Mouse (Mus musculus): ENCODE results near the gene Kif5c.
A peak's percentile ranks its signal among the peaks of the same experiment; 100 is the strongest.

Gene Kif5c

DNA sequence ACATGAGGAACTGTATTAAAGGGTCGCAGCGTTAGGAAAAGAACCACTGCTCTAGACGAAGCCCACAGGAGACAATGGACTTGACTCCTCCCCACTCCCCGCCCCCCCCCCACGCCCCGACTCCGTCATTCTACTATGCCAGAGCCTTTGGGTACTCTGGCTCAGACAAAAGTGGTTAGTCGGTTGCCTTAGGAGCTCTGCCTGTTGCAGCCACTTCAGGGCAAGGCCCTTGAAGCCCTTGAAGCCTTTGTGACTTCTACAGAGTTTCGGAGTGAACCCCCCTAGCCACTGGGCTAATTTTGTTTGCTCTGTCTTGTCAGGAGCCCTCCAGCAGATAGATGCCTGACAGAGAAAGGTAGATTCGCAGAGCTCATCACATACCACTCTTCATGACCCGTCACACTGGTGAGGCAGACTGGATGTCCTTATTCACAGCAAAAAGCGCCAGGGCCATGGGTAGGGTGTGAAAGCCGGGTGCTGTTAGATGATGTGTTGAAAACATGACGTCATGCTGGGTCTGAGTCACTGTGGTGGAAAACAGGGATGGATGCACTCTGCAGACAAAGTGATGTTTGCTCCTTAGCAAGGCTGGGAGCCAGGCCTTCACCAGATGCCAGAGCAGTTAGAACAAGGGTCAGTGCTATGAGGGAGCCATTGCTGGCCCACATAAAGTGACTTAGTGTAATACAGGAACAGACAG is 178.5 kb downstream of the Kif5c start:
- no peak for DNase-seq

DNA sequence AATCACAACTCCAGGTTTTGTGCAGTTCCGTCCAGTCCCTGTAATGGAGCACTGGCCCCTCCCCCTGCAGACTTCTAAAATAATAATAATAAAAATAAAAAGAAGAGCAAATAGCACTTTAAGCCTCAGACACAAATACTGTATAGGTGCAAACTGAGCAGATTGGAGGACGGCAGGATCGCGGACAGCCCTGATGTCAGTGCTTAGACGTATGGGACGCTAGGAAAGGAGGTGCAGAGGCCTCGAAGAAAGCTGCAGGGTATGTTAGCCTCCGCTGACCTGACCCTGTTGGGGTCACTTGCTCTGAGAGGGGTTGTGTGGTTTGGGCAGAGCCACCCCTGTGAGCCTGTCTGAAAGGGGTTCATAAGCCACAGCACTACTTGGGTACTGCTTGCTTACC is 185.3 kb downstream of the Kif5c start:
- DNase-seq: no peak

DNA sequence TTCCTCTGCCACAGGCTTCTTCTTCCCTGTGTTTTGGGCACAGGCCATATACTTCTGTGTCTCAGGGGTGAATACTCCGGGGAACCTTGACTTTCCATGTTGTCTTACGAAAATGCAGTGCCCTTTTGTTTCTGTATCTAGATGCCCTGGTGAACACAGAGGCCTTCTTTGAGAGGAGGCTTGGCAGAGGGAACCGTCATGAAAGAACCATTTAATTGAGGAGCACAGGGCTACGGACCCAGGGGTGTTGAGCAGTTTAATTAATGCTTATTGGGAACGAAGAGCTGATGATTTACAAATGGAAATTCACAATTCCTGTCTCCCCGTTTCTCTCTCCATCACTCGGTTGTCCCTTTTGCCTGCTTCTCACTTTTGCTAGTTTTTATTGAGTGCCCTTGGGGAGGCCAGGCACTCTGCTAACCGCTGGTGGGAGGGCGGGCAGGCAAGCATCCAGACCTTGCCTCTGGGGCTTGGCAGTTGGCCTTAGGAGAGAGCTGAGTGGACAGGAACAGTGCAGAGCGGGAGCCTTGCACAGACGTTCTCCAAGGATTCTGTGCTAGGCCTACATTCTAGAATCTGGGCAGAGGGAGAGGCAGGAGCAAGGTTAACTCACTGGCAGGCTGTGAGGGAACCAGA is 186.8 kb downstream of the Kif5c start:
- no peak for DNase-seq

DNA sequence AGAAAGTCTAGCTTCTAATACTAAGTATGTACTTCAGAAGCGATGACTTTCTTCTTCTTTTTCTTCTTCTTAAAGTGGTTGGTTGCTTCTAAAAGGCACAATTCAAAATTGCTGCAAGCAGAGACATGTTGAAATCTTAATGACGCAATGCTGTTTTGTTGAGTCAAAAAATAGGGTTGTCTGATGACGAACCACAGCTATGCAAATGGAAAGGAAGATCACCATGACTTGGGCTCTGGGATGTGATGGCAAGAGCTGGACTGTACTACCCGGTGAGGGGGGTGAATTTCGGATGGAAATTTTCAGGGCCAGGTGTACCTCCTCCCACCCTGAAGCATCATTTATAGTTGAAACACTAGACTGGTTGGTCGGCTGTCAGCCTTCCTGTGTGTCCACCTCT is 190.4 kb downstream of the Kif5c start:
- no peak for DNase-seq

DNA sequence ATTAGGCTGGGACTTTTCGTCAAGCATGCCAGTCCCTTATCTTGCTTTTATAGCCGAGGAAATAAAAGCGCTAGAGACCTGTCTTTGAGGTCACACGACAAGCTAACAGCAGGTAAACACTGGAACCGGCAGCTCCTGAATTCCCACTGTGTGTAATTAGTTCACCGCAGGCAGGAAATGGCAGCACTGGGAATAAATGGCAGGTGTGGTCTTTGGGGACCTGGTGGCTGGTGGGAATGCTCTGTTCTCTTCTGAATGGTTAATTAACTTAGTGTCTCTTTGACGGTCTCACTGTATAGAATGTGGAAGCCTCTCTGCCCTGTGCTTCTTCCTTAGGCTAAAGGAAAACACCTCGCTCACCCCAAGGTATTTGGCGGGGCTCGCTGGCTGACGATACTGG is 192.3 kb downstream of the Kif5c start:
- DNase-seq: no peak

DNA sequence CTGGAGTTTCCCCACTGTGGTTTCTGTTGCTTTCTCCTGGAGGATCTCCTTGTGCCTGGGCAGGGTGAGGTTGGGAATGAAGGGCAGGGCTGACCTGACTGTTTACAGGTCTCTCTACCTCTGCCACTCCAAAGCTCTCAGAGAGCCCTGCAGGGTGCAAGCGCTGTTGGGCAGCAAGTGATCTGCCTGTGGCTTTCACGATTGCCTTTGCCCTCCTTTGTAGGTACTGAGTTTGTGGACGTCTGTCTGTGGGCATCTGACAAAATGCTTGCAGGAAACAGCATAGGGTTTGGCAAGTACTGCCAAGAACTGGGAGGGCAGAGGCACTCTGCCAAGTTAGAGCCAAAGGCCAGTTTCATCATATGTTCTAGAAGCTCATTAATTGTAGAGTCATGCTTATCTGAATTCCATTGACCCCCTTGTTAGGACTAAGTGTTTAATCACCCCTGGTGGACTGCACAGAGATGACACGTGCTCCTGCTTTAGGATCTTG is 192.8 kb downstream of the Kif5c start:
- peak; percentile 63 for DNase-seq

DNA sequence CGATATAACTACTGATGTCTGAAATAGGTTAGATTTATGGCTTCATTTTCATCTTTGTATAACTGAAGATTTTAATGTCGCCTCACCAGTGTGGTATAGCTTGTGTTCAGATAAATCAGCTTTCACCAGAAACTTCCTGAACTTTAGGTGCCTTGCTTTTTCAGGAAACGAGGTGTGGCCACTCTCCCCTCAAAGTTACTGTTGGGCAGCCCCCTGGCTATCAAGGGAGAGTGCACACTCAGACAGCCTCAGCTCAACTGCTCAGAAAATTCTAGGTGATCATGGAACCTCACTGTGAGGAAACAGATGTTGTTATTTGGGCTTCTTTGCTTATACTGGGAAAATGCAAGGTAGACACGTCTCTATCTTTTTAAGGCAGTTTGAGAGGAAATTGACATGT is 194.1 kb downstream of the Kif5c start:
- DNase-seq: no peak

DNA sequence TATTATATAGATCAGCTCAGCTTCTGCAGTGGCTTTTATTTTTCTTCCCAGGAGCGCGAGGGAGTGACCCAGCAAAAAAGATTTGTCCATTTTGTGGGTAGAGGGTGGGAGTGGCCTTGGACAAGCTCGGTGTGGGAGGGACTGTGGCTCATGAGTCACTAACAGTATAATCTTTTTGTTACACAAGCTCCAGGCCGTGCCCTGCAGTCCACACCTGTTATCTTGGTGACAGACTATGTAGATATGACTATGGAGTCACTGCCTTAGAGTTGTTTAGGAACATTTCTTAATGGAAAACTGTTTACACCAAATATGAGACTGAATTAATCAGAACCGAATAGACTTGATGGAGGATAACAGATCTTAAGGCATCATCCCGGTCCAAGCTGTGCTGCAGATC is 194.9 kb downstream of the Kif5c start:
- no peak for DNase-seq

DNA sequence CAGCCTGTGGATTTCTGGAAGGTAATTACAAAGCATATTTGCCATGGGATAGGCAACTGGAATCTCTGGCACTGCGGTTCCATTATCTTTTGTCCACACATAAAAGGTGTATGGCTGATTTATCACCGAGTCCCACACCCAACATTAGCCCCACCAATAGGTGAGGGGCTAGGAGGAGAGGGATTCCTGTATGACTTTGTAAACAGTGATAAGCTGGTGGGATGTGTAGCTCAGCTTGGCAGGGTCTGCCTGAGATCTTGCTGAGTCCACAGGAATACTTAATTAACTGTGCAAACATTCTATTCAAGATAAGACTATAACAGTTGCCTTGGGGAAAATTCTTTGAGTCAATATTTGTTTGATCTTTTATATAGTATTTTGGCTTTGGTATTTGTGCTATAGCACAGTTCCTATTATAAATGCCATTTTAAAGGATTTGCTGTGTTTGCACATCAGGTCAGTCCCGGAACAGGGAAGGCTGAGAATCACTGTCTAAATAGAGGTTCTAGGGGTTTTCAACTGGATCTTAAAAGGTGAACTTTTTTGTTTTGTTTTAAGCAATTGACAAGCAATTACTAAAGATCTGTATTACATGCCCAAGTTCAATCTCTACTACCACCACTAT is 196.7 kb downstream of the Kif5c start:
- DNase-seq: no peak

DNA sequence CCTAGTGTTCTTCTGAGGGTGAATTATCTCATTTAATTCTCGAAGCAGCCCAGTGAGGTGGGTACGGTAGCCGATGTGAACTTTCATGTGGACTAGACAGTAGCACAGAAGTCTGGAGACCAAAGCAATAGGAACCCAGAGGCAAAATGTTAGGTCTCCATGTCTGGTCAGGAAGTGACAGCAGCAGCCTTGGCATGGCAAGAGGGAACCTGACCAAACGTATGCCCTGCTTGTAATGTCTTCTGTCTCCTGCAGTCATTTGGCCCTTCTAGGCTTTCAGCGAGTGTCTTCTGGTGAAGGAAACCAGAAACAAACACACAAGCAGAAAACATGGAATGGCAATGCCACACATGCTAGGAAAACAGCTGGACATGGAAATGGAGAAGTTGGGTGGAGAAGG is 197.5 kb downstream of the Kif5c start:
- DNase-seq: no peak

DNA sequence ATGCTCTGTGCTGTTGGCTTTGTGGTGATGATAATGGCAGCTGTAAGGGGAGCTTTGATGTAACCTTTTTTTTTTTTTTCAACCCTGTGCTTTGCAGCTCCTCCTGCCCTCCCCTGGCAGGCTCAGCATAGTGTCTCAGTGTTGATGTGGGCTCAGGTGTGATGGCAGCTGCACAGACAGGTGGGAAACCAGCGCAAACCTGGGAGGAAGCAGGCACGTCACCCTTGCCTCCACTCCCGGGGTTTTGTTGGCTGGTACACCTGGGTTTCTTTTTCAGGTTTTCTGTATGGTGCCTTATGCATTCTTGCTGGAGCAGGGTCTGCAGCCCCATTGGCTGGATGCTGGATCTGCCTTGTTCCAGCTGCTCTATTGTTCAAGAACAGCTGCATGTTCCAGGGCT is 198.1 kb downstream of the Kif5c start:
- no peak for DNase-seq

DNA sequence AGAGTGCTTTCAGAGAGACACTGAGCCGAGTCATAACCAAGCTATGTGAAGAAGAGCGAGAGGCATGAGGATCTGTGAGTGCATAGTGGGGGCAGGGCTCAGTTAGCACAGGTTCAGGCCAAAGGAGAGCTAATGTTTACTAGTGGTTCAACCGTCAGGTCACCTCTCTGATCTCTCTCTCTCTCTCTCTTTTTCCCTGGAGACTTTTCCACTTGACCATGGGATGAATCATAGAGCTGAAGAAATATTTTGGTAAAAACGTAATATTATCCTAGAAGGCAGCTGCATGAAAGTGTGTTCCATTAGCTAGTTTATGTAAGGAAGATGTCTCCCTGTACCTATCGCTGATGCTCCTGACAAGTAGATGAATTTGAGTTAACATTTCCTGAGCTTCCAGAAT is 199.0 kb downstream of the Kif5c start:
- no peak for DNase-seq

DNA sequence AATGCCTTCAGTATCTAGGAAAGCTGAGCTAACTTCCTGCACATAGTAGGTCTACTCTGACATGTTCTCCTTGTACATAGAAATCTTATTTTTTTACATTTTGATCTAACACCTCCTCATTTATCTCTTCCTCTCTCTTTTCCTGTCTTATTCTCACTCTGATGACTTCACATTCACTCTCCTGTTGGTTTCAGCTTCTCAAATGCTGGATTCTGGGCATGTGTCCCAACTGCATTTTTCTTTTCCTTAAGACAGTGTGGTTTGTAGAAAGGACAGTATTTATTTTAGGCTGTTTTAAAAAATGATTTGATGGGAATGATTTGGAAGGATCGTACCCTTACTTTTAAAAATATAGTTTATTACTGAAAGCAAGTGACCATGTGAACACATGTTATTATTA is 203.2 kb downstream of the Kif5c start:
- no peak for DNase-seq

Data from kidney, adult 9 months (tissue).